Mouse (Mus musculus) CH12.LX (cell line): ENCODE measurements at regions not wholly inside any gene's neighbourhood (a gene's known extent, or its start where the extent isn't known, plus 50 kb on each side); places are given as distances from the start of the nearest gene placed in this dataset.

Source experiments
- DNase-seq: peaks from one replicate; pipeline ENCODE4 v3.0.0-alpha.2; 2013; ENCODE audit errors: extremely low read depth
- H3K27ac ChIP-seq: 2 replicates; pipeline ENCODE4 v1.5.1; 2012; ENCODE audit warnings: low read depth, mild to moderate bottlenecking, control low read depth, moderate library complexity; ENCODE audit not compliant: insufficient read depth
- H3K27me3 ChIP-seq: replicated peaks from 2 replicates; pipeline ENCODE3; 2012; ENCODE audit warnings: inconsistent platforms
- H3K36me3 ChIP-seq, 2 experiments: replicated peaks in 1 of 2; 2 replicates each; pipeline versions ENCODE3 to v1.6.1; 2012; ENCODE audit warnings: inconsistent platforms in 1 of 2, low read length in 1 of 2, mild to moderate bottlenecking in 1 of 2, mixed read lengths in 1 of 2, moderate library complexity in 1 of 2; ENCODE audit not compliant: control insufficient read depth in 1 of 2, insufficient read depth in 1 of 2
- H3K4me1 ChIP-seq, 2 experiments: 2 replicates each; pipeline ENCODE4 v1.6.1; 2012; ENCODE audit warnings: inconsistent platforms in 1 of 2, moderate library complexity in 1 of 2; ENCODE audit not compliant: insufficient read depth in 2 of 2, control insufficient read depth in 1 of 2
- H3K4me2 ChIP-seq: 2 replicates; pipeline ENCODE4 v1.6.1; 2012; ENCODE audit warnings: low read depth, mild to moderate bottlenecking, control low read depth; ENCODE audit not compliant: poor library complexity, insufficient read depth, severe bottlenecking
- H3K4me3 ChIP-seq, 3 experiments: fragments of 150-350 bp in 1 of 3; sonication (generic) in 1 of 3; replicated peaks in 1 of 3; 2 replicates each; pipeline versions ENCODE3 to v1.5.1; 2011 to 2012; ENCODE audit warnings: low read depth in 2 of 3, low read length in 2 of 3, mild to moderate bottlenecking in 2 of 3, moderate library complexity in 2 of 3, control low read depth in 1 of 3, improper control_type of control experiment in 1 of 3, inconsistent platforms in 1 of 3, mixed read lengths in 1 of 3; ENCODE audit not compliant: poor library complexity in 1 of 3
- H3K79me2 ChIP-seq: replicated peaks from 2 replicates; pipeline ENCODE4 v1.6.1; 2012; ENCODE audit warnings: mild to moderate bottlenecking, moderate library complexity; ENCODE audit not compliant: control insufficient read depth, poor library complexity, insufficient read depth, severe bottlenecking; ENCODE audit errors: extremely low read depth
- H3K9ac ChIP-seq: 2 replicates; pipeline ENCODE4 v1.6.1; 2012; ENCODE audit warnings: low read depth, mild to moderate bottlenecking, control low read depth, moderate library complexity; ENCODE audit not compliant: insufficient read depth
- H3K9me3 ChIP-seq: replicated peaks from 2 replicates; pipeline ENCODE3; 2012; ENCODE audit warnings: low read length, inconsistent platforms, mixed read lengths
- CHD1 ChIP-seq: IDR thresholded peaks from 2 replicates; pipeline ENCODE4 v1.6.1; 2012; ENCODE audit warnings: low read depth, low read length, improper control_type of control experiment, inconsistent platforms
- CTCF ChIP-seq, 2 experiments: IDR thresholded peaks in 1 of 2; conservative IDR thresholded peaks in 1 of 2; 2 replicates each; pipeline ENCODE4 v1.5.1; 2011 to 2012; ENCODE audit warnings: low read depth in 2 of 2, low read length in 2 of 2, improper control_type of control experiment in 1 of 2, inconsistent platforms in 1 of 2, mild to moderate bottlenecking in 1 of 2, moderate library complexity in 1 of 2
- GABPA ChIP-seq: IDR thresholded peaks from 2 replicates; pipeline ENCODE4 v1.6.1; 2012; ENCODE audit warnings: low read depth, low read length, improper control_type of control experiment, inconsistent platforms; ENCODE audit not compliant: insufficient replicate concordance
- HCFC1 ChIP-seq: IDR thresholded peaks from 2 replicates; pipeline ENCODE4 v1.6.1; 2012; ENCODE audit warnings: low read depth, mild to moderate bottlenecking, inconsistent platforms, low read length, improper control_type of control experiment
- JUN ChIP-seq: IDR thresholded peaks from 2 replicates; pipeline ENCODE4 v1.6.1; 2011; ENCODE audit warnings: low read depth, mild to moderate bottlenecking, low read length, improper control_type of control experiment, moderate library complexity; ENCODE audit not compliant: insufficient read depth
- JUND ChIP-seq: conservative IDR thresholded peaks from 2 replicates; pipeline ENCODE4 v1.6.1; 2011; ENCODE audit warnings: low read depth, low read length, improper control_type of control experiment
- KAT2A ChIP-seq: IDR thresholded peaks from 2 replicates; pipeline ENCODE4 v1.6.1; 2012; ENCODE audit warnings: low read length, improper control_type of control experiment, inconsistent platforms; ENCODE audit not compliant: insufficient replicate concordance
- MAFK ChIP-seq: IDR thresholded peaks from 2 replicates; pipeline ENCODE4 v1.6.1; 2011; ENCODE audit warnings: low read length, improper control_type of control experiment; ENCODE audit not compliant: insufficient replicate concordance
- MAZ ChIP-seq: IDR thresholded peaks from 2 replicates; pipeline ENCODE4 v1.6.1; 2012; ENCODE audit warnings: low read depth, mild to moderate bottlenecking, inconsistent platforms, low read length, improper control_type of control experiment, moderate library complexity
- NELFE ChIP-seq: IDR thresholded peaks from 2 replicates; pipeline ENCODE4 v1.6.1; 2011; ENCODE audit warnings: low read depth, low read length, improper control_type of control experiment
- PAX5 ChIP-seq: IDR thresholded peaks from 2 replicates; pipeline ENCODE4 v1.6.1; 2012; ENCODE audit warnings: low read length, inconsistent platforms, mixed read lengths
- RCOR1 ChIP-seq: conservative IDR thresholded peaks from 2 replicates; pipeline ENCODE4 v1.6.1; 2012; ENCODE audit warnings: low read depth, mild to moderate bottlenecking, inconsistent platforms, low read length, improper control_type of control experiment
- SMC3 ChIP-seq: IDR thresholded peaks from 2 replicates; pipeline ENCODE4 v1.6.1; 2011; ENCODE audit warnings: low read depth, low read length, improper control_type of control experiment
- TBP ChIP-seq: conservative IDR thresholded peaks from 2 replicates; pipeline ENCODE4 v1.6.1; 2011; ENCODE audit warnings: low read depth, low read length, improper control_type of control experiment
- TCF12 ChIP-seq: IDR thresholded peaks from 2 replicates; pipeline ENCODE4 v1.6.1; 2014; ENCODE audit warnings: low read depth, mild to moderate bottlenecking, inconsistent platforms, low read length, improper control_type of control experiment
- USF2 ChIP-seq: conservative IDR thresholded peaks from 2 replicates; pipeline ENCODE4 v1.6.1; 2011; ENCODE audit warnings: low read depth, low read length, improper control_type of control experiment
- ZC3H11A ChIP-seq: IDR thresholded peaks from 2 replicates; pipeline ENCODE4 v1.6.1; 2012; ENCODE audit warnings: low read depth, mild to moderate bottlenecking, inconsistent platforms, low read length, improper control_type of control experiment
- ZKSCAN1 ChIP-seq: IDR thresholded peaks from 2 replicates; pipeline ENCODE4 v1.6.1; 2012; ENCODE audit warnings: low read depth, inconsistent platforms, low read length, improper control_type of control experiment, borderline replicate concordance
- ZMIZ1 ChIP-seq: IDR thresholded peaks from 2 replicates; pipeline ENCODE4 v1.6.1; 2012; ENCODE audit warnings: low read depth, mild to moderate bottlenecking, inconsistent platforms, low read length, improper control_type of control experiment
- dilution Hi-C: fragments of 300-500 bp; cut with MboI; formaldehyde crosslinking; loops from 2 replicates; pipeline ENCODE4 v1.14.3; 2020; ENCODE audit warnings: low sequenced_read_pairs; ENCODE audit not compliant: extremely low pct_unique_long_range_greater_than_20kb, extremely low pct_ligation_motif_present
- in situ Hi-C: fragments of 300-500 bp; cut with MboI; formaldehyde crosslinking; loops from 3 replicates; pipeline ENCODE4 v1.14.3; 2019; ENCODE audit warnings: low sequenced_read_pairs, low pct_ligation_motif_present, low pct_unique_long_range_greater_than_20kb, mixed read lengths

DNA sequence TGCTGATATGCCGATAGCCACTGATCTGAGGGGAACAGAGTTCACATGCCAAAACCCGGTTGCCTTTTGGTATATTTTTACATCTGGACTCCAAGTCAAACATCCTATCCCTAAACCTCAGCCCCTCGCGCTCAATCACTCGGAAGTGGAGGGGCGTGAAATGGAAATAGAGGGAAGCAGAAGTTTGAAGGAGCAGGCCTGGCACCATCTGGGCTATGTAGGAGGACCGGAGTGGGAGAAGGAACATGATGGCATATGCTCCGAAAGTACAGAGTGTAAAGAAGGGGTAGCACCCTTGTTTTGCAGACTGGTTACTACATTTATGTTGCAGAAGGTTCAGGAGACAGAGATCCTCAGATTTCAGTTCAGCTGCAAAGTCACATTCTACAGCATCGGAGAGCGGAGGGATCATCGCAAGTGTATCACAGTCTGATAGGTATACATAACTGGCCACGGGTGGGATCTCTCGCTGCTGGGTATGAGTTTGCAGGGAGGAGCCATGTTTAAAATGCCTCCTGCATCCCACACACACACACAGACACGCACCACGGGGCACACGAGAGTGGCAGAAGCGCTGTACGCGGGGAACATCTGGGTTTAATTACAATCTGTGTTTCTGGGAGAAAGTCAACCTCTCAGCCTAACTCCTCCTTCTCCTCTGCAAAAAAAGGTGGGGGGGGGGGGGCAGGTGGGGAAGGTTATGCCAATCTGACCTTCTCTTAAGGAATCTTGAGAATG, 107.2 kb upstream of the Atp2b1 start:
- Histone ChIP-seq H3K4me3 (no peak overlapping the region), H3K4me2 (no peak overlapping the region), H3K9me3 (no peaks in the 10 kb centered on the region), H3K9ac (no peak overlapping the region), H3K36me3 (no peaks in the 10 kb centered on the region), H3K79me2 (no peaks in the 10 kb centered on the region), H3K27me3 (no peaks in the 10 kb centered on the region), H3K27ac (no peak overlapping the region), H3K4me1 (peaks cover 4 to 7% of the 10 kb centered on the region in 2 experiments; a peak in 2 of 4 replicates)
- dilution Hi-C loops (no loop called here), in situ Hi-C loops (no loop called here)
- no peak for TF ChIP-seq SMC3
- TF ChIP-seq ZC3H11A: no peak
- no peak for TF ChIP-seq JUND
- no peak for DNase-seq

DNA sequence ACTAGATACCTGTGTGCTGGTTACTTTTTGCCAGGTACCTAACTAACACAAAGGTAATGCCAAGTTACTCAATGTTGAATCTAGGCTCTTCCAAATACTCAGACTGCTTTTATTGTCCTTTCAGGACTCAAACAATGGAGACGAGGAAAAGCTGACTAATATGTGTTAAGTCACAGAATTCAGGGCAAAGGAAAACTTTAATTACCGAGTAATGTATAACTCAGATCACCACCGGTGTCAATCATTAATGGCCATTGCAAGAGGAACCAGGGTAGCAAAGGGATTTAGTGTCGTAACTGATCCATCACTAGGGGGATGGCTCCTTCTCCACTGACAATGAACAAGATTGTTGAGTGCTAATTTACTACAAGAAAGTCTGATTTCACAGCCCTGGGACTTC, 105.6 kb upstream of the Atp2b1 start:
- Histone ChIP-seq H3K4me3 (no peak overlapping the region), H3K4me1 (peaks cover 4 to 7% of the 10 kb centered on the region in 2 experiments; a peak in 2 of 4 replicates), H3K27ac (no peak overlapping the region), H3K9me3 (no peaks in the 10 kb centered on the region), H3K9ac (no peak overlapping the region), H3K36me3 (no peaks in the 10 kb centered on the region), H3K27me3 (no peaks in the 10 kb centered on the region), H3K4me2 (no peak overlapping the region), H3K79me2 (no peaks in the 10 kb centered on the region)
- TF ChIP-seq CTCF (conservative IDR thresholded peaks at IDR 0.05 in 1 of 2, IDR thresholded peaks at IDR 0.05 in 1 of 2; ENCODE audit: low read depth in 2 of 2, low read length in 2 of 2) (no peak), USF2 (no peak), CHD1 (no peak), JUN (no peak), NELFE (no peak), MAFK (no peak), HCFC1 (no peak), KAT2A (no peak), PAX5 (no peak), GABPA (no peak), TBP (no peak), TCF12 (no peak), RCOR1 (no peak), JUND (no peak), MAZ (no peak), ZMIZ1 (no peak), ZKSCAN1 (no peak)
- in situ Hi-C loops (no loop called here), dilution Hi-C loops (no loop called here)
- DNase-seq: no peak
